Mouse (Mus musculus) ovary, adult 2 months (tissue): ENCODE results near the gene Nat8. TPM values are rescaled to one million over a fixed set of nuclear protein-coding genes. Genes with fewer than 3 reads are reported as not detected.

Source experiments
- polyA plus RNA-seq: library from polyadenylated mRNA; depleted of rRNA; stranded (reverse); fragments of >200 nt; gene quantifications from 2 replicates; pipeline ENCODE4 v1.2.3, GENCODE M21; 2012; rRNA removed

The Nat8 gene
- polyA plus RNA-seq: 1.0 and 1.2 TPM in 2 replicates

GRCm38 (mm10) chr6:85831796-85832321, at the start of gene Nat8:
Gene Nat8 (minus strand): TSS chr6:85832082.

GRCm38 (mm10) chr6:85869006-85869405, 37.1 kb upstream of the Nat8 start, which contains the start of gene Nat8f2:
Gene Nat8f2 (minus strand): TSS chr6:85869158.

GRCm38 (mm10) chr6:85820837-85821236, 11.0 kb downstream of the Nat8 start, which contains the start of the genes Nat8f6 and Nat8f5:
Gene Nat8f6 (minus strand): TSS chr6:85820954.
Gene Nat8f5 (minus strand): TSS chr6:85820972.

Other genes starting within 250 kb of the Nat8 start
- gene Alms1, start 244.6 kb downstream of the Nat8 start, polyA plus RNA-seq: 0.94 and 1.7 TPM in 2 replicates
- gene Nat8f7, start 118.9 kb downstream of the Nat8 start, polyA plus RNA-seq: 1.4 and 1.6 TPM in 2 replicates
- 1.8 and 4.2 TPM in 2 replicates for gene Nat8f3, start 66.3 kb downstream of the Nat8 start, polyA plus RNA-seq
- gene Nat8f6, start 11.1 kb downstream of the Nat8 start, polyA plus RNA-seq: 1.4 and 2.9 TPM in 2 replicates
- 0.24 and 0.33 TPM in 2 replicates for gene Nat8f5, start 11.1 kb downstream of the Nat8 start, polyA plus RNA-seq
- gene Nat8f2, start 37.1 kb upstream of the Nat8 start, polyA plus RNA-seq: 0.25 and 0.52 TPM in 2 replicates
- 2.8 and 5.3 TPM in 2 replicates for gene Nat8f4, start 72.8 kb upstream of the Nat8 start, polyA plus RNA-seq
- gene Tprkb, start 79.8 kb upstream of the Nat8 start, polyA plus RNA-seq: 15.0 and 15.4 TPM in 2 replicates
- gene Nat8f1, start 83.6 kb upstream of the Nat8 start, polyA plus RNA-seq: 9.9 and 14.9 TPM in 2 replicates
- gene Dusp11, start 129.6 kb upstream of the Nat8 start, polyA plus RNA-seq: 35.3 and 52.0 TPM in 2 replicates
- gene Figla, start 184.1 kb upstream of the Nat8 start, polyA plus RNA-seq: 2.7 and 2.8 TPM in 2 replicates
- gene Add2, start 196.6 kb upstream of the Nat8 start, polyA plus RNA-seq: 4.8 and 6.4 TPM in 2 replicates